Mouse (Mus musculus) CH12.LX (cell line): ENCODE measurements at regions not wholly inside any gene's neighbourhood (a gene's known extent, or its start where the extent isn't known, plus 50 kb on each side); places are given as distances from the start of the nearest gene placed in this dataset.

Source experiments
- CHD1 ChIP-seq: IDR thresholded peaks from 2 replicates; pipeline ENCODE4 v1.6.1; 2012; ENCODE audit warnings: low read depth, low read length, improper control_type of control experiment, inconsistent platforms
- CTCF ChIP-seq, 2 experiments: IDR thresholded peaks in 1 of 2; conservative IDR thresholded peaks in 1 of 2; 2 replicates each; pipeline ENCODE4 v1.5.1; 2011 to 2012; ENCODE audit warnings: low read depth in 2 of 2, low read length in 2 of 2, improper control_type of control experiment in 1 of 2, inconsistent platforms in 1 of 2, mild to moderate bottlenecking in 1 of 2, moderate library complexity in 1 of 2
- E2F4 ChIP-seq: IDR thresholded peaks from 2 replicates; pipeline ENCODE4 v1.6.1; 2011; ENCODE audit warnings: low read depth, low read length, improper control_type of control experiment; ENCODE audit not compliant: insufficient replicate concordance
- ELF1 ChIP-seq: IDR thresholded peaks from 2 replicates; pipeline ENCODE4 v1.6.1; 2014; ENCODE audit warnings: low read depth, mild to moderate bottlenecking, inconsistent platforms, low read length, improper control_type of control experiment
- EP300 ChIP-seq: IDR thresholded peaks from 2 replicates; pipeline ENCODE4 v1.6.1; 2011; ENCODE audit warnings: low read length, improper control_type of control experiment
- HCFC1 ChIP-seq: IDR thresholded peaks from 2 replicates; pipeline ENCODE4 v1.6.1; 2012; ENCODE audit warnings: low read depth, mild to moderate bottlenecking, inconsistent platforms, low read length, improper control_type of control experiment
- SMC3 ChIP-seq: IDR thresholded peaks from 2 replicates; pipeline ENCODE4 v1.6.1; 2011; ENCODE audit warnings: low read depth, low read length, improper control_type of control experiment
- TCF12 ChIP-seq: IDR thresholded peaks from 2 replicates; pipeline ENCODE4 v1.6.1; 2014; ENCODE audit warnings: low read depth, mild to moderate bottlenecking, inconsistent platforms, low read length, improper control_type of control experiment
- ZKSCAN1 ChIP-seq: IDR thresholded peaks from 2 replicates; pipeline ENCODE4 v1.6.1; 2012; ENCODE audit warnings: low read depth, inconsistent platforms, low read length, improper control_type of control experiment, borderline replicate concordance

DNA sequence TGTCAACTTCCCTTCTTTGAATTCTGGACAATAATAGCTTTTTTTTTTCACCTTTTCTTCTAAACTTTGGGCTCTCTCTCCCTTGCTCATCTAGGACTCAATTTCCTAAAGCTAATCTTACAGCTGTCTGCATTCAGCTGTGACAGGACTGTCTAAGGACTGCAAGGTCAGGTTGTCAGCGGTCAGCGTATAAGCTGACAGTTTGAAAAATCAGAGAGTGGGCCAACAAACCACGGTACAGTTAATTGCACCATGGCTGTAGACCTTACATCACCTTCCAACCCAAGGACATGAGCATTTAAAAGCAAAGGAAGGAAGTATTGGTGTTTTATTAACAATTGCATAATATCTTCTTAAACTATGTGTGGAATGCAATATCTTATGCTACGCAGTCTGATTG is 1100.9 kb downstream of the Galc start:
- no peak for TF ChIP-seq ZKSCAN1
- no peak for TF ChIP-seq CHD1
- no peak for TF ChIP-seq CTCF (conservative IDR thresholded peaks at IDR 0.05 in 1 of 2, IDR thresholded peaks at IDR 0.05 in 1 of 2; ENCODE audit: low read depth in 2 of 2, low read length in 2 of 2)
- no peak for TF ChIP-seq HCFC1
- no peak for TF ChIP-seq TCF12
- TF ChIP-seq E2F4, result no peak
- TF ChIP-seq EP300, result no peak
- no peak for TF ChIP-seq SMC3
- no peak for TF ChIP-seq ELF1
